Mouse (Mus musculus) heart, adult 2 months (tissue): ENCODE measurements around the gene Myadml2. TPM values are rescaled to one million over a fixed set of nuclear protein-coding genes. Genes with fewer than 3 reads are reported as not detected.

Source experiments
- DNase-seq, 2 experiments: peaks; one replicate each; pipeline ENCODE4 v3.0.0; 2021
- H3K27ac ChIP-seq: fragments of 200-600 bp; 2 replicates; pipeline ENCODE4 v1.8.1; 2022
- H3K27me3 ChIP-seq: fragments of 200-500 bp; 2 replicates; pipeline ENCODE4 v1.6.1; 2012; ENCODE audit warnings: mild to moderate bottlenecking, low read length, inconsistent platforms, mixed read lengths; ENCODE audit not compliant: control insufficient read depth, insufficient read depth
- H3K36me3 ChIP-seq: fragments of 200-500 bp; 2 replicates; pipeline ENCODE4 v1.6.1; 2012; ENCODE audit warnings: low read length, inconsistent platforms; ENCODE audit not compliant: control insufficient read depth, insufficient read depth
- H3K4me1 ChIP-seq: fragments of 200-500 bp; 2 replicates; pipeline ENCODE4 v1.6.1; 2011; ENCODE audit warnings: low read length; ENCODE audit not compliant: control insufficient read depth, insufficient read depth
- H3K4me3 ChIP-seq: fragments of 200-600 bp; 2 replicates; pipeline ENCODE4 v1.8.1; 2022
- H3K79me2 ChIP-seq: fragments of 200-500 bp; replicated peaks from 2 replicates; pipeline ENCODE4 v1.6.1; 2012; ENCODE audit warnings: mild to moderate bottlenecking, inconsistent platforms, low read length, moderate library complexity, mixed read lengths; ENCODE audit not compliant: control insufficient read depth, insufficient read depth
- H3K9ac ChIP-seq: fragments of 200-500 bp; 2 replicates; pipeline ENCODE4 v1.6.1; 2012; ENCODE audit warnings: low read depth, mild to moderate bottlenecking, control low read depth, inconsistent platforms, low read length, mixed read lengths
- CTCF ChIP-seq: fragments of 200-600 bp; IDR thresholded peaks from 2 replicates; pipeline ENCODE4 v1.8.1; 2022; ENCODE audit warnings: antibody characterized with exemption, mild to moderate bottlenecking, moderate library complexity
- EP300 ChIP-seq: fragments of 200-500 bp; IDR thresholded peaks from 2 replicates; pipeline ENCODE4 v1.6.1; 2011; ENCODE audit warnings: low read depth, low read length, control low read depth; ENCODE audit not compliant: insufficient read depth
- POLR2A ChIP-seq: fragments of 200-500 bp; IDR thresholded peaks from 2 replicates; pipeline ENCODE4 v1.6.1; 2011; ENCODE audit warnings: mild to moderate bottlenecking, low read depth, low read length, control low read depth; ENCODE audit not compliant: insufficient read depth
- WGBS: fragments of 180-500 bp; shearing (Covaris S2); methylation state at CpG from one replicate; pipeline ENCODE4 v1.1.7; 2018; 5-methylcytosine and 5-hydroxymethylcytosine counted together
- intact Hi-C: fragments of 180-260 bp; cut with DNase I; formaldehyde crosslinking; loops from one replicate; pipeline ENCODE4 v1.15.1; 2025
- polyA plus RNA-seq: library from polyadenylated mRNA; depleted of rRNA; stranded (reverse); fragments of >200 nt; gene quantifications from 2 replicates; pipeline ENCODE4 v1.2.3, GENCODE M21; 2012
- total RNA-seq, 2 experiments: library from RNA; stranded (reverse); gene quantifications; 2 replicates each; pipeline ENCODE4 v1.2.3; 2021

The Myadml2 gene
- total and polyA plus RNA-seq, 3 experiments, result 55.1 to 87.3 (median 77.6) TPM

DNA sequence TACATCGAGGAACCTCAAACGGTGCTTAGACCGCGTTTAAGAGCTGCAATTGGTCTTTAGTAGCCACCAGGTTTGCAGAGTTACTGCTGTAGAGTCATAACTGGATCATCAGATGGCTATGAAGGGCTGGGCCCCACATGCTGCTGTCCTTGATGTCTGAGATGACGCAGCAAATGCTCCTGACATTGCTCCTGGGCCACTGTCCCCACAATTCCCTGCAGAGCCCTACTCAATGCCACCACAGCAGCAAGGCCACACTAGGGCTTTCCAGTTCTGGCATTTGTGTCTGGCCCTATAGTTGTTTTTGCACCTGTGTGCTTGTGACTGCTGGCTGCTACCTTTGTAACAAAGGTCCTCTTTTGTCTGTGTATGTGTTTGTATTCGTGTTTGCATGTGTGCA lies 25.2 kb downstream of the Myadml2 start:
- H3K27me3 ChIP-seq, result no peaks in the 10 kb centered on the region
- H3K9ac ChIP-seq, result no peak overlapping the region
- intact Hi-C loops, result no loop called here
- no peak overlapping the region for H3K27ac ChIP-seq
- H3K36me3 ChIP-seq, result no peaks in the 10 kb centered on the region
- peaks cover 3% of the 10 kb centered on the region; the same call in 1 of the 2 replicates for H3K79me2 ChIP-seq
- 88% methylated on average over 6 of the region's 6 CpGs for WGBS
- no peak for DNase-seq
- no peak for TF ChIP-seq POLR2A
- no peak for TF ChIP-seq CTCF
- no peak for TF ChIP-seq EP300
- H3K4me3 ChIP-seq, result no peak overlapping the region
- H3K4me1 ChIP-seq, result peaks cover 5% of the 10 kb centered on the region

DNA sequence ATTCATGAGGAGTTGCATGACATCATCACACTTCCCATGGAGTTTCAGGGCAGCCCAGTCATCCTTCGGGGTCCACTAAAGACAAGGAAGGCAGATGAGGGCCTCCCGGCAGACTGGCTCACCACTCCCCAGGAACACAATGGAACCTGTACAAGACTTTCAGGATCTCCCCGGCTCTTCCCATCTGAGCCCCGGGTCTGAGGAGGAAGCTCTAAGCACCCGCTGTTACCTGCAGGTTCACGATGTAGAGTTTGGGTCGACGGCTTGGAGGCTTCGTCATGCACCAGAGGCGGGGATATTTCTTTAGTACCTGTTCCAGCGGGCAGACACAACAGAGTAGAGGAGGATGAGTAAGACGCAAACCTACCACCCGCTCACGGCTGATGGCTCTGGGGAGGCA lies 27.8 kb downstream of the Myadml2 start:
- H3K27ac ChIP-seq, result no peak overlapping the region
- H3K9ac ChIP-seq, result no peak overlapping the region
- H3K36me3 ChIP-seq, result no peaks in the 10 kb centered on the region
- no peaks in the 10 kb centered on the region for H3K79me2 ChIP-seq
- H3K4me3 ChIP-seq, result no peak overlapping the region
- intact Hi-C loops, result no loop called here
- H3K27me3 ChIP-seq, result no peaks in the 10 kb centered on the region
- TF ChIP-seq POLR2A (no peak), EP300 (no peak), CTCF (no peak)
- DNase-seq, result no peak
- peaks cover 5% of the 10 kb centered on the region for H3K4me1 ChIP-seq
- 85% methylated on average over 14 of the region's 14 CpGs for WGBS

DNA sequence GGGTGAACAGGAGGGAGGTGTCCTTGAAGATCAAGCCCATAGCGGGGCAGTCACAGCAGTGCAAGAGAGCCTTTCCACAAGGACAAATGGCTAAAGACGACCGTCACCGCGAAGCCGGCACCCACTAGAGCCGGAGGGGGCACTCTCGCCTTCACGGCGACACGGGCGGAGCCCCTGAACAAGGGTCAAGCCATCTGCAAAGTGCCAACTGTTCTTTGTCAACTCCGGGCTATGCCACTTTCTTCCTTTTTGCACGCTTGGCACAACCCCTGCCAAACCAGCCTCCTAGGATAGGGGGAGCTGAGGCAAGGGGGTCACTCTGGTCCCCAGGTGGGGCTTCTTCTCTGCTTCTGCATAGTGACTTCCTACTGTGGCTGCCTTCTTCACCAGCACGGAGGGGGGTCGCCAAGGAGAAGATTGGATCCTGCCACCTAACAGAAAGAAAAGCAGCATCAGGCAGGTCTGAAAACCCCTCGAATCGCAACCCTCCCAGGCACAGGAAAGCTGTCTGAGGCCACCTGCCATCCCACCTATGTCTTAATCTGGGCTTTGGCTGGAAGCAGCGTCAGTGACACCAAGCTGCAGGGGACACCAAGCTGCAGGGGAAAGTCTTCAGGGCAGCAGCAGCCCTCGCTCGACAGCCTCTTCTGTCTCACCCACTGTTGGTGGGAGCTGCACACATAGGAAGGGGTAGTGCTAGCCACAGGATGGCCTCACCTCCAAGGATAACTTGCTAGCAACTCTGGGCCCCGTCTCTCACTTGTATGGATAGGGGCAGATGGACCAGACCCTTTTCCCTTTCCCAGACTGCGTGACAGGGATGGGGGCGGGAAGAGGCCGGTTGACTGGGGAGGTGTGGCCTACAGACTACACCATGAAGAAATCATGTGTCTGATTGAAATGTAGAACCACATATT lies 29.1 kb downstream of the Myadml2 start:
- Histone ChIP-seq H3K27me3 (no peaks in the 10 kb centered on the region), H3K36me3 (no peaks in the 10 kb centered on the region), H3K79me2 (no peaks in the 10 kb centered on the region), H3K4me3 (no peak overlapping the region), H3K4me1 (peaks cover 3% of the 10 kb centered on the region), H3K9ac (no peak overlapping the region), H3K27ac (no peak overlapping the region)
- DNase-seq, result no peak
- TF ChIP-seq POLR2A (no peak), EP300 (no peak), CTCF (no peak)
- intact Hi-C loops, result no loop called here
- WGBS, result 94% methylated on average over 25 of the region's 25 CpGs

DNA sequence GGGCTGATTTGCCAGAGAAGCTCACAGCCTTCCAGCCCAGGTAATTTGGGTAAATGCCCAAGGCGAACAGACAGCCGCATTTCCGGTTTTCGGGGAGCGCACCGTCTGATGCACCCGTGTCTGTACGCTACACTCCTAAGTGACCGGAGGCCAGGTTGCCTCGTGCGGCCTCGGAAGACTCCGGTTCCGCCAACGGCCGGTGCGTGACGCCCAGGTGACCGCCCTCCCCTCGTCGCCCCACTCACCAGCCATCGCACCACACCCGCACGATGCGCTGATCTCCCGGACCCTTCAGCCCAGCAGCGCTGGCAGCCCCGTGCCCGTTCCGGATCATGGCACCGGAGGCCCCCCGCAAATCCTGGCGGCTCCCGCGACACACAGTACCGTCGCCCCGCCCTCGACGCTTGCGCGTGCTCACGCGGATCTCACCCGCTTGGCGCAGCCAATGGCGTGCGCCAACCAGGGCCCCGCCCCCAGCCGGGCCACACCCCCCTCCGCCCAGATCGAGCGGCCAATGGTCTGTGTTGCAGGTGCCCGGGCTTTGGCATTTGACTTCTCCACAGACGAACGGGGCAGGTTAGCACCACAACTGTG lies 30.3 kb downstream of the Myadml2 start, which contains the start of gene Pcyt2:
TSS of gene Pcyt2 (minus strand) at position 418 of the 594 bp plus-strand sequence.
- intact Hi-C loops, result no loop called here
- Histone ChIP-seq H3K4me1 (peaks cover 3% of the 10 kb centered on the region), H3K27ac (peak within 1 kb of the TSS; percentile 78), H3K9ac (peak within 1 kb of the TSS; percentile 92), H3K4me3 (peak within 1 kb of the TSS; percentile 61), H3K79me2 (no peaks in the 10 kb centered on the region), H3K27me3 (no peaks in the 10 kb centered on the region), H3K36me3 (no peaks in the 10 kb centered on the region)
- under 1% methylated on average over 56 of the region's 56 CpGs for WGBS
- peak; percentile 90 to 93 for DNase-seq
- TF ChIP-seq CTCF (no peak), POLR2A (peak; percentile 55; the same call in 1 of the 2 replicates), EP300 (0 out of 2 replicates have a peak, but pooled peaks have one; percentile 6)

DNA sequence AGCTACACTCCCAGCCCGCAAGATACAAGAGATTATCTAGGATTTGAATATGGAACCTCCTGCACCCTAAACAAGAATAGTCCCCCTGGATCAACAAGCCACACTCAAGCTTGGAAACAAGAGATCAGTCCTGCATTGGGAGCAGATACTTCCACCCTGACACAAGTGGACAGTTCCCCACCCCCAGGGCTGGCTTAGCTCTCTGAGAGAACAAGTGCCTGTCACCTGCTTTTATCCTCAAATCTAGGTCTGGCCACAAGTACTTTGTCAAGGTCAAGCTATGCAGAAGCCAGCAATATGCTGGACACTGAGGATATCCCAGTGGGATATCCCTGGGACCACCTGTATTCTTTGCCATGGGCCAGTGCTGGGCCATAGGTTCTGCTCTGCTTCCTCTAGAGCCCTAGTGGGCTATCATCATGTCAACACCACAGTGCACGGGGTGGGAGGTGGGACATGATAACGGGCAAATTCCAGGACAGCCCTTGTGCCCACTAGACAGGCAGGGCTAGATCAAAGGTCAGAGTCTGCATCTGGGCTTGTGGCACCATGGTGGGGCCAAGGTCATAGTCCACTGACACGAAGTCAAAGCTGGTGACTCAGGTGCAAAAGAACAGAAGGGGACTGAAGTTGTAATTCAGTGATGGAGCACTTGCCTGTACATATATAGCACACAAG lies 31.2 kb downstream of the Myadml2 start:
- WGBS, result 50% methylated on average over 4 of the region's 4 CpGs
- H3K36me3 ChIP-seq, result no peaks in the 10 kb centered on the region
- no peaks in the 10 kb centered on the region for H3K79me2 ChIP-seq

More for the DNA sequence above, 31.2 kb downstream of the Myadml2 start:
- Histone ChIP-seq H3K9ac (no peak overlapping the region; the same call in 1 of the 2 replicates), H3K27me3 (no peaks in the 10 kb centered on the region), H3K27ac (peak overlapping the region; percentile 78; the same call in 1 of the 2 replicates), H3K4me3 (peak overlapping the region; percentile 61), H3K4me1 (peaks cover 3% of the 10 kb centered on the region)
- no peak for DNase-seq
- no peak for TF ChIP-seq EP300
- TF ChIP-seq CTCF, result no peak
- TF ChIP-seq POLR2A, result no peak
- intact Hi-C loops, result no loop called here
